Mouse (Mus musculus): Measurements from ENCODE around the gene Armc9. TPM values are rescaled to one million over a fixed set of nuclear protein-coding genes. Genes with fewer than 3 reads are reported as not detected.

The Armc9 gene
- polyA plus RNA-seq, 1 experiment from 2014 or later, result 10.6 TPM

GRCm38 (mm10) chr1:86306686-86307085 lies 152.1 kb downstream of the Armc9 start:
- H3K4me2 ChIP-seq (replicated peaks; ENCODE audit: low read depth), result no peak overlapping the region
- no peaks in the 10 kb centered on the region for H3K9me3 ChIP-seq (ENCODE audit: control insufficient read depth)
- H3K36me3 ChIP-seq (ENCODE audit: control insufficient read depth, insufficient read depth), result no peaks in the 10 kb centered on the region
- H3K27ac ChIP-seq (ENCODE audit: low read depth, low read length), result no peak overlapping the region
- H3K9ac ChIP-seq (ENCODE audit: low read depth, low read length), result no peak overlapping the region
- H3K27me3 ChIP-seq (replicated peaks; ENCODE audit: control insufficient read depth, insufficient read depth, low read length), result peaks cover 16% of the 10 kb centered on the region; the same call in 1 of the 2 replicates
- H3K4me1 ChIP-seq (replicated peaks; ENCODE audit: control insufficient read depth, insufficient read depth, low read length), result no peaks in the 10 kb centered on the region
- no peak for ATAC-seq
- WGBS, result 82% methylated on average over 3 of the region's 3 CpGs
- TF ChIP-seq CTCF (IDR thresholded peaks at IDR 0.05; ENCODE audit: low read depth), result no peak
- H3K4me3 ChIP-seq (ENCODE audit: low read depth, low read length), result no peak overlapping the region

- H3K27ac ChIP-seq (ENCODE audit: low read depth, low read length), result no peak overlapping the region
- WGBS, result 92% methylated on average over 7 of the region's 7 CpGs
- no peak for TF ChIP-seq CTCF (IDR thresholded peaks at IDR 0.05; ENCODE audit: low read depth)
Observed at GRCm38 (mm10) chr1:86307177-86307762, 152.7 kb downstream of the Armc9 start.

GRCm38 (mm10) chr1:86307871-86308641 lies 153.5 kb downstream of the Armc9 start:
- H3K4me3 ChIP-seq (ENCODE audit: low read depth, low read length), result no peak overlapping the region
- no peaks in the 10 kb centered on the region for H3K36me3 ChIP-seq (ENCODE audit: control insufficient read depth, insufficient read depth)
- no peak for ATAC-seq
- H3K27me3 ChIP-seq (replicated peaks; ENCODE audit: control insufficient read depth, insufficient read depth, low read length), result peaks cover 16% of the 10 kb centered on the region; the same call in 1 of the 2 replicates
- no peak overlapping the region for H3K27ac ChIP-seq (ENCODE audit: low read depth, low read length)
- WGBS, result 71% methylated on average over 4 of the region's 4 CpGs
- no peaks in the 10 kb centered on the region for H3K9me3 ChIP-seq (ENCODE audit: control insufficient read depth)
- TF ChIP-seq CTCF (IDR thresholded peaks at IDR 0.05; ENCODE audit: low read depth), result no peak
- H3K4me2 ChIP-seq (replicated peaks; ENCODE audit: low read depth), result no peak overlapping the region
- no peaks in the 10 kb centered on the region for H3K4me1 ChIP-seq (replicated peaks; ENCODE audit: control insufficient read depth, insufficient read depth, low read length)
- no peak overlapping the region for H3K9ac ChIP-seq (ENCODE audit: low read depth, low read length)

More at GRCm38 (mm10) chr1:86307177-86307762, 152.7 kb downstream of the Armc9 start:
- Histone ChIP-seq H3K36me3 (ENCODE audit: control insufficient read depth, insufficient read depth) (no peaks in the 10 kb centered on the region), H3K4me1 (replicated peaks; ENCODE audit: control insufficient read depth, insufficient read depth, low read length) (no peaks in the 10 kb centered on the region), H3K9me3 (ENCODE audit: control insufficient read depth) (no peaks in the 10 kb centered on the region), H3K9ac (ENCODE audit: low read depth, low read length) (no peak overlapping the region), H3K4me2 (replicated peaks; ENCODE audit: low read depth) (no peak overlapping the region), H3K27me3 (replicated peaks; ENCODE audit: control insufficient read depth, insufficient read depth, low read length) (peaks cover 16% of the 10 kb centered on the region; the same call in 1 of the 2 replicates), H3K4me3 (ENCODE audit: low read depth, low read length) (no peak overlapping the region)
- no peak for ATAC-seq

- TF ChIP-seq CTCF (IDR thresholded peaks at IDR 0.05; ENCODE audit: low read depth), result no peak
- Histone ChIP-seq H3K9ac (ENCODE audit: low read depth, low read length) (no peak overlapping the region), H3K9me3 (ENCODE audit: control insufficient read depth) (no peaks in the 10 kb centered on the region), H3K4me3 (ENCODE audit: low read depth, low read length) (no peak overlapping the region), H3K27ac (ENCODE audit: low read depth, low read length) (no peak overlapping the region), H3K4me2 (replicated peaks; ENCODE audit: low read depth) (no peak overlapping the region), H3K27me3 (replicated peaks; ENCODE audit: control insufficient read depth, insufficient read depth, low read length) (peaks cover 8% of the 10 kb centered on the region; the same call in 1 of the 2 replicates), H3K36me3 (ENCODE audit: control insufficient read depth, insufficient read depth) (no peaks in the 10 kb centered on the region), H3K4me1 (replicated peaks; ENCODE audit: control insufficient read depth, insufficient read depth, low read length) (no peaks in the 10 kb centered on the region)
- 79% methylated on average over 7 of the region's 7 CpGs for WGBS
- peak; percentile 31 for ATAC-seq
Observed at GRCm38 (mm10) chr1:86309270-86309833, 154.8 kb downstream of the Armc9 start.

GRCm38 (mm10) chr1:86310536-86311310 lies 156.1 kb downstream of the Armc9 start:
- H3K4me3 ChIP-seq (ENCODE audit: low read depth, low read length), result no peak overlapping the region
- no peak overlapping the region for H3K27ac ChIP-seq (ENCODE audit: low read depth, low read length)
- no peaks in the 10 kb centered on the region for H3K27me3 ChIP-seq (replicated peaks; ENCODE audit: control insufficient read depth, insufficient read depth, low read length)
- no peak for ATAC-seq
- 57% methylated on average over 15 of the region's 15 CpGs for WGBS
- no peak overlapping the region for H3K4me2 ChIP-seq (replicated peaks; ENCODE audit: low read depth)
- TF ChIP-seq CTCF (IDR thresholded peaks at IDR 0.05; ENCODE audit: low read depth), result no peak
- H3K9ac ChIP-seq (ENCODE audit: low read depth, low read length), result no peak overlapping the region
- H3K9me3 ChIP-seq (ENCODE audit: control insufficient read depth), result no peaks in the 10 kb centered on the region
- no peaks in the 10 kb centered on the region for H3K36me3 ChIP-seq (ENCODE audit: control insufficient read depth, insufficient read depth)
- no peaks in the 10 kb centered on the region for H3K4me1 ChIP-seq (replicated peaks; ENCODE audit: control insufficient read depth, insufficient read depth, low read length)
